ENCODE assay signal across 8 mouse cellular contexts in the genomic region with DNA sequence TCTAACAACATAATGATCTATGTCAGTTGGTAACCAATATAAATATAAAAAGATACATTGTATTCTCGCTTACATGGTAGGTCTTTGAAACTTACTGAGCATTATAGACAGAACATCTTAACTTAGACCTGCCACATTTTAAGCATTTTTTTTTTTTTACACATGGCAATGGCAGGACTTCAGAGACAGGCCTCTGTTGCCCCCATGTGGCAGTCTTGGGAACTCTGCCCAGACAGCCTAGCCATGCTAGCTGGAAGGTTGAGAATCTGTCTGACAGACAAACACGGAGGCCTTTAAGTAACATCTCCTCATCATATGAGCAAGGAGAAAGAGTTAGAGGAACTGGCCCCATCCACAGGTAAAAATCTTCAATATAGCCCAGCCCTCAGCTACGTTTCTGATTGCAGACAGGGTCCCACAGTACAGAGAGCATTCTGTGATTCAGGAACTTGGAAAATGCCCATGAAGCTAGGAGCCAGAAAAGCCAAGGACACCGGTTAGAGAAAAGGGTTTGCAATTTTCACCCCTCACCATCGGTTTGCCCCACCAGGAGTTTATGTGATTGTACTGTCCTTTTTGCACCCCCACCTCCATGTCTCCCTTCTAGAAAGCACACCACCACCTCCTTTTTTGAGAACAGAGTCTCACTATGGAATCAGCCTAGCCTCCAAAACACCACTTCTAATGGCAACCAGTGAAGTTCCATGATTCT. TPM values are rescaled to one million over a fixed set of nuclear protein-coding genes. Genes with fewer than 3 reads are reported as not detected.
DNase-seq lines count a peak whose midpoint lies in the region; ATAC-seq and TF ChIP-seq lines count a peak whose summit lies in the region.

No protein-coding gene starts in this region.

- H3K4me2 ChIP-seq in liver, embryonic 12.5 days: no peak overlapping the region
- no peak overlapping the region for H3K4me2 ChIP-seq in forebrain, postnatal 0 days (ENCODE audit: low read depth)
- H3K4me2 ChIP-seq in intestine, postnatal 0 days (replicated peaks; ENCODE audit: low read depth): no peak overlapping the region

- ATAC-seq in liver, embryonic 12.5 days: no peak
- peak; percentile 67 for ATAC-seq in forebrain, postnatal 0 days
- 0 out of 2 replicates have a peak, but pooled peaks have one; percentile 32 for ATAC-seq in intestine, postnatal 0 days

- H3K4me1 ChIP-seq in liver, embryonic 12.5 days: no peaks in the 10 kb centered on the region
- no peaks in the 10 kb centered on the region for H3K4me1 ChIP-seq in forebrain, postnatal 0 days (ENCODE audit: insufficient read depth)
- no peaks in the 10 kb centered on the region for H3K4me1 ChIP-seq in intestine, postnatal 0 days (replicated peaks; ENCODE audit: control insufficient read depth, insufficient read depth, low read length)
- H3K4me1 ChIP-seq in limb, embryonic 10.5 days: 0 out of 2 replicates have a peak, but pooled peaks cover 6% of the 10 kb centered on the region
- H3K4me1 ChIP-seq in thymus, adult 2 months (replicated peaks; ENCODE audit: control insufficient read depth, insufficient read depth, low read length): peaks cover 13% of the 10 kb centered on the region

- H3K9ac ChIP-seq in liver, embryonic 12.5 days: no peak overlapping the region
- H3K9ac ChIP-seq in forebrain, postnatal 0 days: no peak overlapping the region
- no peak overlapping the region for H3K9ac ChIP-seq in intestine, postnatal 0 days (ENCODE audit: low read depth, low read length)

- TF ChIP-seq CTCF in forebrain, postnatal 0 days (IDR thresholded peaks at IDR 0.05; ENCODE audit: low read depth): peak; percentile 77
- peak; percentile 86 for TF ChIP-seq CTCF in intestine, postnatal 0 days (IDR thresholded peaks at IDR 0.05; ENCODE audit: low read depth)
- peak; percentile 30; the same call in 1 of the 2 replicates for TF ChIP-seq CTCF in thymus, adult 2 months (IDR thresholded peaks at IDR 0.05; ENCODE audit: borderline replicate concordance, control insufficient read depth, extremely low read depth, insufficient read depth, low read length, poor library complexity)

- peak; percentile 54 for DNase-seq in liver
- peak; percentile 67 to 70 for DNase-seq in adrenal gland, adult 18-20 months (ENCODE audit: low spot score in 2 of 2)
- peak; percentile 69 for DNase-seq in forebrain, postnatal 0 days
- peak; percentile 63 for DNase-seq in limb, embryonic 10.5 days (ENCODE audit: low spot score)
- peak; percentile 50 for DNase-seq in neural tube, embryonic 10.5 days (ENCODE audit: extremely low spot score, low spot score)
- peak; percentile 80 for DNase-seq in thymus, adult 2 months

- peaks cover 10% of the 10 kb centered on the region for H3K27me3 ChIP-seq in liver, embryonic 12.5 days (replicated peaks)
- H3K27me3 ChIP-seq in forebrain, postnatal 0 days (ENCODE audit: insufficient read depth, low read length): no peaks in the 10 kb centered on the region
- H3K27me3 ChIP-seq in intestine, postnatal 0 days (replicated peaks; ENCODE audit: control insufficient read depth, insufficient read depth, low read length): no peaks in the 10 kb centered on the region
- no peaks in the 10 kb centered on the region for H3K27me3 ChIP-seq in limb, embryonic 10.5 days (ENCODE audit: low read depth, poor library complexity, severe bottlenecking)
- no peaks in the 10 kb centered on the region for H3K27me3 ChIP-seq in thymus, adult 2 months (ENCODE audit: control insufficient read depth, insufficient read depth, low read length)

- WGBS in liver, embryonic 12.5 days (ENCODE audit: insufficient replicate concordance): 31% methylated on average over 5 of the region's 5 CpGs
- WGBS in forebrain, postnatal 0 days: 49% methylated on average over 5 of the region's 5 CpGs
- WGBS in intestine, postnatal 0 days: 48% methylated on average over 5 of the region's 5 CpGs
- WGBS in limb, embryonic 10.5 days: 50% methylated on average over 5 of the region's 5 CpGs
- WGBS in thymus, adult 2 months: 55% methylated on average over 5 of the region's 5 CpGs

- no peaks in the 10 kb centered on the region for H3K9me3 ChIP-seq in liver, embryonic 12.5 days (replicated peaks)
- H3K9me3 ChIP-seq in forebrain, postnatal 0 days (ENCODE audit: low read length): no peaks in the 10 kb centered on the region
- no peaks in the 10 kb centered on the region for H3K9me3 ChIP-seq in intestine, postnatal 0 days (ENCODE audit: control insufficient read depth)
- no peaks in the 10 kb centered on the region for H3K9me3 ChIP-seq in limb, embryonic 10.5 days (replicated peaks)

- TF ChIP-seq POLR2A in thymus, adult 2 months (IDR thresholded peaks at IDR 0.05; ENCODE audit: control insufficient read depth, extremely low read depth, insufficient read depth, low read length, poor library complexity): no peak

- no peak overlapping the region for H3K27ac ChIP-seq in liver, embryonic 12.5 days
- H3K27ac ChIP-seq in forebrain, postnatal 0 days (ENCODE audit: low read depth, low read length): no peak overlapping the region
- no peak overlapping the region for H3K27ac ChIP-seq in intestine, postnatal 0 days (ENCODE audit: low read depth, low read length)
- no peak overlapping the region for H3K27ac ChIP-seq in limb, embryonic 10.5 days
- H3K27ac ChIP-seq in thymus, adult 2 months (ENCODE audit: control insufficient read depth, insufficient read depth, low read length): no peak overlapping the region

- no peak overlapping the region for H3K4me3 ChIP-seq in liver, embryonic 12.5 days
- no peak overlapping the region for H3K4me3 ChIP-seq in forebrain, postnatal 0 days (ENCODE audit: low read depth, low read length)
- H3K4me3 ChIP-seq in intestine, postnatal 0 days (ENCODE audit: low read depth, low read length): no peak overlapping the region
- no peak overlapping the region for H3K4me3 ChIP-seq in limb, embryonic 10.5 days
- no peak overlapping the region for H3K4me3 ChIP-seq in thymus, adult 2 months (ENCODE audit: control insufficient read depth, insufficient read depth, low read length)

- H3K36me3 ChIP-seq in liver, embryonic 12.5 days: no peaks in the 10 kb centered on the region
- H3K36me3 ChIP-seq in forebrain, postnatal 0 days (ENCODE audit: insufficient read depth): no peaks in the 10 kb centered on the region
- no peaks in the 10 kb centered on the region for H3K36me3 ChIP-seq in intestine, postnatal 0 days (ENCODE audit: control insufficient read depth, insufficient read depth)
- no peaks in the 10 kb centered on the region for H3K36me3 ChIP-seq in limb, embryonic 10.5 days
- no peaks in the 10 kb centered on the region for H3K36me3 ChIP-seq in thymus, adult 2 months (ENCODE audit: control insufficient read depth, insufficient read depth, low read length)

RNA-seq across cellular contexts. Expression of gene Tnfrsf8, which starts 19.2 kb away (rescaled TPM):
- not detected in 2 replicates for polyA plus RNA-seq in liver, embryonic 12.5 days (2016; fragmentation: Nextera tagmentation; extraction: Ambion mirVana)
- total RNA-seq in adrenal gland, adult 18-20 months (2021): under 1 TPM; 0.13 to 0.36 TPM
- total RNA-seq in forebrain, postnatal 0 days (2014; rRNA removed): 1.1 and 3.3 TPM in 2 replicates
- 0.80 and 1.5 TPM in 2 replicates for polyA plus RNA-seq in forebrain, postnatal 0 days (2015; fragmentation: Nextera tagmentation; extraction: Ambion mirVana)
- 0.04 and 0.08 TPM in 2 replicates for polyA plus RNA-seq in intestine, postnatal 0 days (2015; fragmentation: Nextera tagmentation; extraction: Ambion mirVana)
- 0.05 TPM in 1 of 2 replicates, not detected in the other for polyA plus RNA-seq in limb, embryonic 10.5 days (2016; fragmentation: Nextera tagmentation; extraction: Ambion mirVana)
- 12.2 and 13.5 TPM in 2 replicates for polyA plus RNA-seq in thymus, adult 2 months (2012; rRNA removed)

RNA-seq across cellular contexts. Expression of gene Tnfrsf1b, which starts 49.1 kb away (rescaled TPM):
- polyA plus RNA-seq in liver, embryonic 12.5 days (2016; fragmentation: Nextera tagmentation; extraction: Ambion mirVana): 4.9 TPM in 2 replicates
- total RNA-seq in adrenal gland, adult 18-20 months (2021): 10 to 100 TPM in 1 of 2 experiments, 1 to 10 TPM in 1; 8.5 to 18.4 TPM
- total RNA-seq in forebrain, postnatal 0 days (2014; rRNA removed): 3.7 and 10.7 TPM in 2 replicates
- 1.5 and 2.4 TPM in 2 replicates for polyA plus RNA-seq in forebrain, postnatal 0 days (2015; fragmentation: Nextera tagmentation; extraction: Ambion mirVana)
- 2.8 and 2.9 TPM in 2 replicates for polyA plus RNA-seq in intestine, postnatal 0 days (2015; fragmentation: Nextera tagmentation; extraction: Ambion mirVana)
- 1.9 and 2.1 TPM in 2 replicates for polyA plus RNA-seq in limb, embryonic 10.5 days (2016; fragmentation: Nextera tagmentation; extraction: Ambion mirVana)
- polyA plus RNA-seq in thymus, adult 2 months (2012; rRNA removed): 46.5 and 48.1 TPM in 2 replicates

Comparison
In these comparisons a context has a peak if more than half of its experiments do, and no peak if none do; other contexts are left out.
1. CTCF ChIP-seq: peak in every context shown above with its lines; median percentile 86 in intestine, postnatal 0 days; 77 in forebrain, postnatal 0 days; 30 in thymus, adult 2 months.